Mouse (Mus musculus) left cerebral cortex, adult 8-10 months (tissue): ENCODE measurements at regions not wholly inside any gene's neighbourhood (a gene's known extent, or its start where the extent isn't known, plus 50 kb on each side); places are given as distances from the start of the nearest gene placed in this dataset.
"Not testable (repeated sequence)": the region's sequence is repeated elsewhere in the genome, so short reads cannot be mapped to it uniquely, and the experiment has no call there.

Source experiments
- DNase-seq, 2 experiments: peaks; one replicate each; pipeline ENCODE4 v3.0.0; 2022; ENCODE audit warnings: low spot score in 2 of 2

DNA sequence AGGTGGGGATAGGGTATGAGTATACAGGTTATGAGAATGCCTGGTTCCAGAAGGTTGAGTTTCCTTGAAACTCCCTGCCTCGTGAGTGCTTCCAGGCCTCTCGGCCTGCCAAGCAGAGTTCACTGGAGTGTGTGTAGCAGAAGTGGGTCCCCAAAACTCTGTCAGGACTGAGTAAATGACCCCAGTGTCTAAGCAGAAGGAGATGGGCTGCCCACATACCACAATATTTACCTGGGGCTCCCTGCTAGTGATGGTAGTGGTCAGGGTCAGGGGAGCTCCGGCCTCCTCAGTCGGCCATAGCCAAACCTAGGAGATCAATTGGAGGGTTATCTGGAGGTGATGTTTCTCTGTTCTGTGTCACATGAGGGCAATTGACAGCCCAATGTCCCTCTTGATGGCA lies 126.9 kb upstream of the Thpo start:
- no peak for DNase-seq

DNA sequence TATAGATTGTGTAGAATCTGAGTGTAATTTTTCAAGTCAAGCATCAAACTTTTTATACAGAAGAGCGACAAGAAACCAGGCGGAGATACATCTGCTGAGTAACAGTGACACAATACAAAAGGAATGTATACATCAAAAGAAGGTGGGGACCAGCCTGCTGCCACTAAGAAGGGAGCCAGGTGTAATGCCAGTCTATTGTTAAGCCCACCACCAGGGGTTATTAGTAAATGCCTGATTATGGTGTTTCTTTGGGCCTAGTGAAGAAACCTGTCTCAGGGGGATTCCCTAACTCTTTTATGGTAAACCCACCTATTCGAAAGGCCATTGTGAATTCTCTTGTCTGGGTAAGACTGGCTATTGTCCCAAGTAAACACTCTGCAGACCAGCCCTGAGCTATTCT lies 126.3 kb upstream of the Thpo start:
- not testable (repeated sequence) for DNase-seq

DNA sequence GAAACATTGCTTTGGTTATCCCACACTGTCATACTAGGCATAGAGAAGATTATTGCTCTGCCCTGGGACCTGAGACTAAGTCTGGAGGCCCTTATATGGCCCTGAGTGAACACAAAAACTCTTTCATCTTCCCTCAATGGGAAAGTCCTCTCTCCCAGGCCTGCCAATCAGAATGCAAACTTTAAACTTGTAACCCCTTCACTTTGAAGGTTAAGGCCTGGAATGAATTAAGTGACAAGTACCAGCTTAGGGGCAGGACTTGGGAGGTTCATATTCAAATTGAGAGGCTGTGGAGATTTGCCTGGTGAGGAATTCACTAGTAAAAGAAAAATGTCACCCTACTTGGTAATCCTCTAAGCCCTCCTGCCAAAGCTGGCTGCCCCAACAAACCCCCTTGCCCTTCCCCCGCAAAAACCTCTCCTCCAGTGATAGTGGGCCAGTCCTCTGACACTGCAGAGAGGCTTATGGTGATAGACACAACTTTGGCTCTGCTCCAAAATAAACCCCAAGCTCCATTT lies 120.4 kb upstream of the Thpo start:
- DNase-seq, result no peak

DNA sequence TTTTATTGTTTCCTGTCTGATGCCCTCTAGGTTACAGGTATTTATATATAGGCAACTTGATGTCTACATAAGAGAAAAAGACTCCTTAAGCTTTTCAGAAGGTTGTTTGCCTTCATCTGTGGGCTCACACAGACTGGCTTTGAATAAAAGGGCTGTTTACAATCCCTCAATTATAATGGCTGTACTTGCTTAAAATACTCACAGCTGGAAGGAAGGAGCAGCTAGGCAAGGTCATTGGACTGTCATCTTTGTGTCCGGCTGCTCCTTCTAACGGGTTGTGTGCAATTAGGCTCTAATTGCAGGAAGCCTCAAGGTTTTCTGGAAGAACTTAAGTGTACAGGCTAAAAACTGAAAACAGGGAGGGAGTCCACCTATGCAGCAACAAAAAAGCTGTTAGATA lies 103.8 kb upstream of the Thpo start:
- DNase-seq, result no peak

DNA sequence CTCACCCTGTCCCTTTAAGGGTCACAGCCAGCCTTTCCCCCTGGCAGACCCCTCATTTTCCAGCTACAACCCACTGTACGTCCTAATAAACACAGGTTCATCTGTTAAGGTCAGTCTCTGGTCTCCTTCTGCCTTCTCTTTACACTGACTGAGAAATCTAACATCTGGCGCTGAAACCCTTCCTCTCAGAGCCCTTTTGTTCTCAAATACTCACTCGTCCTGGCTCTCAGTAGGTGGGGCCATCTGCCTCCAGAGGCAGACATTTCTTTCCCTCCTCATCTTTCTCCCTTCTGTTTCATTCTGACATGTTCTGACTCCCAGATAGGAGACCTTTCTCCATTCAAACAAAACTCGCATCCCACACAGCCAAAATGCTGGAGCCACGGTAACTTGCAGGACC lies 102.6 kb upstream of the Thpo start:
- DNase-seq, result no peak

DNA sequence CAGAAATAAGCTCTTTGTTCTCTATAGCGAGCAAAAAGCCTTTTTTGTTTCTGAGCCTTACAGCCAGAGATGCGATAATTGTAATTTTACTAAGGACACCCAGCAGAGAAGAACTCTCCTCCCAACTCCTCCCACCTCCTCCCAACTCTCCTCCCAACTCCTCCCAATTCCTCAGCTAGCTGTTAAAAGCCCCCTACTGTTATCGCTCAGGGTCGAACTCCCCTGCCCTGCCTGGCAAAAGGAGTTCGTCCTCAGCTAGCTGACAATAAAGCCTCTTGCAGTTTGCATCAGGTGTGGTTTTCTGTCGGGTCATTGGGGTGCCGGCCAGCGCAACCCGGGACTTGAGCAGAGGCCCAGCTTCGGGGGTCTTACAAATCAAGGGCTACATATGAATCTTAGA lies 99.5 kb upstream of the Thpo start:
- not testable (repeated sequence) for DNase-seq

DNA sequence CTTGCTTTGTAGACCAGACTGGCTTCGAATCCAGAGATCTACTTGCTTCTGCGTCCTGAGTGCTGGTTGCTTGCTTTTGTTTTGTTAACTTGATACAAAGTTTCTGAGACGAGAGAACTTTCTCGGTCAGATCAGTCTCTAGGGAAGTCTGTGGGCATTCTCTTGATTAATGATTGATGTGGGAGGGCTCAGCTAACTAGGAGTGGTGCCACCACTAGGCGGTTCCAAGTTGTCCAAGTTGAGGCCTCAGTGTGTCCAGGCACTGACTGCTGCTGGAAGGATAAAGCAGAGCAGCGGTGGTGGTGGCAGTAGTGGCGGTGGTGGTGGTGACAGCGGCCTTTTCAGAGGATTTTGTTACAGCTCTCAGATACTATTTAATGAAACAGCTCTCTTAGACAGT lies 99.0 kb upstream of the Thpo start:
- DNase-seq, result no peak

DNA sequence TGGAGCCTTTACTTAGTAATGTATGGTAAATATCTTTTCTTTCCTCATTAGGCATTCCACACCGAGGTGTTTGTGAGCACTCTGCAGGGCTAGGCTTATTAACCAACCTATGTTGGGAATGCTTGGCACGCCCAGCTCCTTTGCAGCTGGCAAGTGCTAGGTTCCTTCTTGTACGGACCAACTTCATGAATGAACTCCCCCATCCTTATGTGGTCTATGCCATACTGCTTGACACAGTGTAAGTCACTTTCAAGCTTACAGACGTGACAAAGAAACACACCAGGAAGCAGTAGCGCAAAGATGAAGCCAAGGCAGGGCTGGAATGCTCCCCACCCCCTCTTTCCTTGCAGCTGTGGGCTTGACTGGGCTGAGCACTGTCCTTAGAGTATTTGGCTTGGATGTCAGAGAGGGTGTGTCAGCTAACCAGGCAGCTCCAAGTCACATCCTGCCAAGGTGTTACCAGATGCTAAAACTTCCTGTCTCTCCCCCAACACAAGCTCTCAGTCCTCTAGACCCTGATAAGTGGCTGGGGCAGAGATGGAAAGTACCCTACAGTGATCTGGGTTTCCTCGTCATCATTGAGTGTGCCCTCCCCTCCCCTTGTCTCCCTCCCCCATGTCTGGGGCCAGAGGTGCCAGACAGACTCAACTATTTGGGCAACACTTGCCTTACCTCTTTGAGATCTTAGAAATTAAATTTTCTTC lies 95.6 kb upstream of the Thpo start:
- no peak for DNase-seq

DNA sequence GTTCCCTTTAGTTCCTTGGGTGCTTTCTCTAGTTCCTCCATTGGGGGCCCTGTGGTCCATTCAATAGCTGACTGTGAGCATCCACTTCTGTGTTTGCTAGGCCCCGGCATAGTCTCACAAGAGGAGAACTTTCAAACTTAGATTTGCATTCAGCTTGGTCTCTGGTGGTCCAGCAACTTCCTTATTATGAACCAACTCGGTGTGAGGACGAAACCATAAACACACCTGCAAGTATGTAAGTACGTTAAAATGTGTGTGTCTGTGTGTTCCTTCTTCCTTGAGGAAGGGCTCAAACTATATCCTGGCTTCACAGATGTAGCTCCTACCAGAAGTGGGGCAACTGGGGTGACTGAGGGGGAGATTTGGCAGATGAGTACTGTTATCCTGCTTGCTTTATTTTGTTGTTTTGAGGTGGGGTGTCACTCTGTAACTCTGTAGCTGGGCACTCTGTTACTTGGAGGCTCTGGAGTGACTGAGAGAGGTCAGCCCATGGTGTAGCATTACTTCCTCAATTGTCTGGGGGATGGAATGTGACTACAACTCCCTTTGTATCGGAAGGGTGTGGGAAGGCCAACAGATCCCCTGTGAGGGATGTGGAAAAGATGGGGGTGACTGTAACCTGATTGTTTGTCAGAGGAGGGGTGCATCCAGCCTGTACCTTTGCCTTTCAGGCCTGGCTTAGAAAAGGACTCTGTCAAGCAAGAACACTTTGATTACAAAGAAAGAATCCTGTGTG lies 94.9 kb upstream of the Thpo start:
- DNase-seq, result no peak

DNA sequence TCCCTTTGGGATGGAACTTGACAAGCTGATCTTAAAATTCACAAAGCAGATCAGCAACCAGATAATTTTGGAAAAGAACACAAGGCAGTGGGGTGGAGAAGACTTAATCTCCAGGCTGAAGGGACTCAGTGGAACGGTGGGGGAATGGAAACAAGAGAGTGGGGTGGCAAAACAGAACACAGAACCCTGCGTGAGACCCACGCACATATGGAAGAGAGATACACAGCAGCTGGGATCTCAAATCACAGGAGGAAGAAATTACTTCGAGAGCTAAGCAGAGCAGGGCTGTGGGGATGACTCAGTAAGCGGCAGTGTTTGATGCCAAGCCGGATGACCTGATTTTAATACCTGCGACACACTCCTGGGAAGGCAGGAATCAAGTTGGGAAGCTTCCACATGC lies 89.9 kb upstream of the Thpo start:
- peak in 1 of 2 experiments; percentile 87 for DNase-seq

DNA sequence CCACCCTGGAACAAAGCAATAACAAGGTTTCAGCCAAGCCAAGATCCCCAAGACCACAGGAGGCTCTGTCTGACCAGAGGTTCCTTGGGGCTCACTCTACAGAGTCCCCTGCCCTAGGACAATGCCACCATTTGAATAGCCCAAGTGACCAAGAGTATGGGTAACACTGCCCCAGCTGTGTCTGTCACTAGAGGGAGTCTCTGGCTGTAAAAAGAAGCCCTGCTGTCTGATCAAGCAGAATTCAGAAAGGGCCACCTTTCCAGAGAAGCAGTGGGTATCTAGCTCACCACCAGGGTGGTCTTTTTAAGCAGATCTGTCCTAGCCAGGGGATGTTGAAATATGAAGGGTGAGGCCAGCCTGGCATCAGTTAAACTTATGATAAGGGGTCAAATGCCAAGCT lies 86.6 kb upstream of the Thpo start:
- no peak for DNase-seq

DNA sequence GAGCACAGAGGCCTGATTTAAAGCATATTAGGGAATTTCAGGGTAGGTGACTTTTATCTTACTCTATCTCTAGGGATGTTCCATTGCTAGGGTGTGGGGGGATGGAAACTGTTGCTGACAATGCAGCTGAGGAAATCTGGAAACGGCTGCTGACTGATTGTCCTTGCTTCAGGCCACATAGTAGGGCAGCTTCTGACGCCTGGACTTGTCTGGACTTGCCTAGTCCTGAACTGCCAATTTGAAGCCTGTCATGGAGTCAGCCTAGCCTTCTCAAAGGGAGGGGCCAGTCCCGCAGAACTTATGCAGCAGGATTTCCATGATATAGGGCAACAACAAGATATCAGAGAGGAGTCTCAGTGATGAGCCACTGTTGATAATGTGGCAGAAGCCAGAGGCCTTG lies 85.3 kb upstream of the Thpo start:
- DNase-seq, result no peak

DNA sequence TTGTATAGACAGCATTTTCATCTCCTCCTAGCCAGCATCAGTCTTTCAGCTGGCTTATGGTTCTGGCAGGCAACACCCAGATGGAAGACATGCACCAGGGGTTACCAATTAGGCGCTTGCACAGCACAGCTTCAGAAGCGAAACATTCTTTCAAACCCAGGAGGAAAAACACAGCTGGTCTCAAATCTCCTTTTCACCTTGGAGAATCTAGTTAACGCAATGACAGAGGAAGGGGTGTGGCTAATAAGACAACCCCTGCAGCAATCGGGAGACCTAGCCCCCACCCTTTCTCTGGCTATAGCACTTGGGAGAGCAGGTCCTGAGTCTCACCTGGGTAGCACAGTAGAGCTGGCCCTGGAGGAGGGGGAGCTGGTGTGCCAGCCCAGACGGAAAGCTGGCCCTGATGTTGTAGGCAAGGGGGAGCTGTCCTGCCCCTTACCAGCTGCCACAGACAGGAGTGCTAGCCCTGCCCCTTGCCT lies 84.4 kb upstream of the Thpo start:
- no peak for DNase-seq

DNA sequence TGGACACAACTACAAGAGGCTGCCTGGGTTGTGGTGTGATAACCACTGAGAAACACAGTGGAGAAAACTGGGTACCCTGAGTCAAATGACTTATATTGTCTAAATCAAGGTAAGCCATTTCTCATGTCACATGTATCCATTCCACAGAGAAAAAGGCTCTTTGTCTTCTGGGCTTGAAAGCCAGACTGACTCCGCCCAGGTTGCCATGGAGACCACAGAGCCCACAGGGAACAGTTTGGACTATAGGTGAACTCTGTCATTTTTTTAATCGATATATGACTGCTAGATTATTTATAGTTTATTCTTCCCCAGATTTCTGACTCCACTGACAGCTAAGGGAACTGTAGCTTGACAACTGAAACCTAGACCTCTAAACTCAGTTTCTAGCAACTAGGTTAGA lies 80.7 kb upstream of the Thpo start:
- DNase-seq, result no peak

DNA sequence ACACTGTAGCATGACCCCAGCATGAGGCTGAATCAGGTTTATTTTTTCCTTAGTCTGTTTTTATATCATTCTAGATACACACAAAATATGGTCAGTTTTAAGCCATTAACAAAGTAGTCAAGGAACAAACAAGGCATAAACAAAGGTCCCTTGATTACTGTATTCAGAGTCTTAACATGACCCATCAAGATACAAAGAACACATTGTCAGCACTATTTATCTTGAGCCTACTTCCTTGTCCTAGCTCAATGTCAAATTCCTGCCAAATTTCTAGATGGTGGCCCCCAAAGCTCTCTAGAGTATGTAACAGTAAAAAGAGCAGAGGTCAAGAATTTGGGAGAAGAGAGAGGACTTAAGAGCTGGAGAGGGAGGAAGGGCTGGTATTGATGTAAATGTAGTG lies 79.9 kb upstream of the Thpo start:
- no peak for DNase-seq

DNA sequence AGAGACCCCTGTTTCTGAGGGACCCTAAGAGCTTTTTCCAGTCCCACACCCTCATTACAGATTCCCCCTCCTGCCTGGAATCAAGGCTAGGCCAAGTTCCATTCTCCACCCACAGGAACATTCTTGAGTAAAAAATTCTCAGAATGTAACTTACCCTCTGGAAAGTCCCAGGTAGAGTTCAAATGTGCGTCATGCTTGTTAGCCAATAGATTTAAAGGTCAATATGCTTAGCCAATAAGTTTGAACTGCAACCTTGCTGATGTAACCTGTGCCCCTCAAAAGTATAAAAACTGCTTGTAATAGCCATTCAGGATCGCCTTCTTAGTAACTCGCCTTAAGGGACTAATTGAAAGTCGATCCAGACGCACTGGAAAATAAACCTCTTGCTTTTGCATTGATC lies 77.7 kb upstream of the Thpo start:
- not testable (repeated sequence) for DNase-seq

DNA sequence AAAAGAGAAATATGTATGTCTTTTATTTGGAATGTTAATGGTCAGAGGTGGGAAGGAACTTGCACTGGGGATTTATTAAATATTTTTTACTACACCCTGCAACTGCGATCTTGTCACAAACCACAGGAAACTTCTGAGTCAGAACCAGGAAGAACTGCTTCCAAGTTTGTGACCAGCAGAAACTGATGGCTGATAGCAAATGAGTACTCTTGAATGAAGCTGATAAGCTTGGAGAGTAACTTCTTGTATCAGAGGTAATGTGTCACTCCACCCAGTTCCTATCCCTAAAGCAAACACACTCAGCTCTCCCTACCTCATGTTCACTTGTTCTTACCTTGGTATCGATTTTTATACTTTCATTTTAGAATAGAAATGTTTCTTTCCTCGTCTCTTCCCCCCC lies 76.0 kb upstream of the Thpo start:
- DNase-seq, result no peak

DNA sequence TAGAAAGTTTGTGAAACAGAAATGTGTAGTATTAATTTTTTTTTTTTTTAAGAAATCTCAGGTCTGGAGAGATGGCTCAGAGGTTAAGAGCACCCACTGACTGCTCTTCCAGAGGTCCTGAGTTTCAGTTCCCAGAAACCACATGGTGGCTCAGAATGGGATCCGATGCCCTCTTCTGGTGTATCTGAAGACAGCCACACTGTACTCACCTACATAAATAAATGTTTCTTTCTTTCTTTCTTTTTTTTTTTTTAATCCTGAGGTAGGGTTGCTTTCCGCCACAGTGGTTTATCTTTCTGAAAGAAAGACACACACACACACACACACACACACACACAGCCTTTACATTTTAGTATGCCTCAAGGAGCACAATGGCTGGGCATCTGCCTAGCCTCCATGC lies 74.0 kb upstream of the Thpo start:
- no peak for DNase-seq

DNA sequence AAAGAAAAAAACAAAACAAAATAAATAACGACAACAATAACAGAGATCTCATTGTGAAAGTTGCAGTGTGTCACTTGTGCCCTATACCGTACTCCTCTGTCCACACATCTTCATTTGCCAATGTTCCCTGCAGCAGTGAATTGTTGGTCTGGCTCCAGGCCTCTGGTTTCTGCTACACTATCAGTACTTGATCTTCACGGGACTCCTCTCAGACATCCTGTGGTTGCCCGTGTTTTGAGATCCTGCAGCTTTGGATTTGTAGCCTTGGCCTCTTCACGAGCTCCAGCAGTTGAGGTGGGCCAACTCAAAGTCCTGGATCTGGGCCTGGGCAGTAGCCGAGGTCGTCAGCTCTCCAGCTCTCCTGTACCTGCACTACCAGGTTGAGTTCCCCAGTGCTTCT lies 72.4 kb upstream of the Thpo start:
- DNase-seq, result no peak

DNA sequence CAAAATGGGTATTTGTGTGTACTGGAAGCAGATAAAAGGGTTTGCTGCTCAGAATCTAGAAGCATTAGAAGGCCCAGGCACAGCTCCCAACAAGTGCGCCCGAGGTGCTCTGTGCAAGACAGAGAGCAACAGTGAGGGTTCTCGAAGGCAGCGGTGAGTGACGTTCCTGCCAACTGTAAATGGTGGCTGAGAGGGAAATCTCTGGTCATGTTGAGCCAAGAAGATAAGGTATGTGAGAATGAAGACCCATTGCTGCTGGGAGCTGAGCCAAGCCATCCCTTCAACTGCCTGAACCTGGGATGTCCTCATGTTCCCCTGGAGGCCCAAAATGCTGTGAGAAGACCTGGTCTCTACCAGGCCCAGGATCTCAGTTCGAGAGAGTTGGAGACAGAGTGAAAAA lies 71.5 kb upstream of the Thpo start:
- DNase-seq, result no peak

DNA sequence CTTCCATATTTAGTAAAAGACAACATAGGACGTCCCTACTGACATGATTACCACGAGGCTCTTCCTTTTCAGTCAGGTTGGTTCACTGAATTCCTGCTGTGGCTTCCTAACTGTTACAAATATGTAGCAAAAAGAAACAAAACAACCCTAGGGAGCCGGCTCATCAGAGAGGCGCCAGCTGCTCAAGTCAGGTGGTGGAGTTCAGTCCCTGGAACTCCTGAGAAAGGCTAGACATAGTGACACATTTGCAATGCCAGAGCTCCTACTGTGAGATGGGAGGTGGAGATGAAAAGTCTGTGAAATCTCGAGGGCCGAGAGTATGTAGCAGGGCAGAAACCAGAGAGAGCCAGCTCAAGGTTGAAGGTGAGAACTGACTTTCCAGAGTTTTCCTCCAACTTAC lies 70.8 kb upstream of the Thpo start:
- DNase-seq, result no peak

DNA sequence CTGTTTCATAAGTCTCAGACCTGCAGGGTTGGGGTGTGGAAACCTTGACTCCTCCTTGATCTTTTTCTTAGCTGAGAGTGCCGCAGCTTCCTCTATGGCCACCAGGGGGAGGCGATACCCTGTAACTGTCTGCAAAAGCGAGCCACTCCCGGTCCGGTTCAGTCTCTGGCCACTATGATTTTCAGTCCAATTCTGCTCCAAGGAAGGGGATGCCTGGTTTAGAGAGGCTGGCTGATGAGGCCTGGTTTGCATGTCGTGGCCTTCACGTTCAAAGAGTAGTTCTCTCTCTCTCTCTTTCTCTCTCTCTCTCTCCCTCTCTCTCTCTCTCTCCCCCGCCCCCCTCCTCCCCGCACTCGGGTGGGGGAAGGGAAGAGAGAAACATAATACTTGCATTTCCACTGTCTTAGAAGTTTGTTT lies 70.3 kb upstream of the Thpo start:
- peak; percentile 40 to 64 for DNase-seq
